Mouse (Mus musculus) embryonic facial prominence, embryonic 11.5 days (tissue): Measurements from ENCODE around the gene Ptpru. TPM values are rescaled to one million over a fixed set of nuclear protein-coding genes. Genes with fewer than 3 reads are reported as not detected.

Experiments
- ATAC-seq: fragments of 200-750 bp; cut with Nextera tagmentation; replicated peaks from 2 replicates; pipeline ENCODE4 v1.8.0; 2017; ENCODE audit warnings: low read depth; ENCODE audit not compliant: insufficient number of reproducible peaks, low FRiP score, low TSS enrichment
- DNase-seq: peaks from one replicate; pipeline ENCODE4 v3.0.0-alpha.2; 2015; ENCODE audit warnings: low spot score
- H3K27ac ChIP-seq: fragments of 300-500 bp; sonication (generic); replicated peaks from 2 replicates; pipeline ENCODE4 v1.5.1; 2014; ENCODE audit warnings: mild to moderate bottlenecking, low read depth, low read length, control low read depth
- H3K27me3 ChIP-seq: fragments of 300-500 bp; sonication (generic); 2 replicates; pipeline ENCODE4 v1.6.1; 2014; ENCODE audit warnings: mild to moderate bottlenecking, low read length, moderate library complexity, mixed read lengths; ENCODE audit not compliant: control insufficient read depth, insufficient read depth
- H3K36me3 ChIP-seq: fragments of 300-500 bp; sonication (generic); replicated peaks from 2 replicates; pipeline ENCODE4 v1.6.1; 2014; ENCODE audit warnings: low read depth, mild to moderate bottlenecking, low read length, moderate library complexity, mixed read lengths; ENCODE audit not compliant: control insufficient read depth, insufficient read depth
- H3K4me1 ChIP-seq: fragments of 300-500 bp; sonication (generic); 2 replicates; pipeline ENCODE4 v1.6.1; 2014; ENCODE audit warnings: low read length, mixed read lengths; ENCODE audit not compliant: control insufficient read depth, insufficient read depth
- H3K4me2 ChIP-seq: fragments of 300-500 bp; sonication (generic); 2 replicates; pipeline ENCODE4 v1.6.1; 2014; ENCODE audit warnings: low read depth, mild to moderate bottlenecking, control low read depth, low read length, moderate library complexity
- H3K4me3 ChIP-seq: fragments of 300-500 bp; sonication (generic); 2 replicates; pipeline ENCODE4 v1.5.1; 2014; ENCODE audit warnings: low read depth, low read length, control low read depth
- H3K9ac ChIP-seq: fragments of 300-500 bp; sonication (generic); replicated peaks from 2 replicates; pipeline ENCODE4 v1.6.1; 2014; ENCODE audit warnings: mild to moderate bottlenecking, control low read depth, low read length
- H3K9me3 ChIP-seq: fragments of 300-500 bp; sonication (generic); replicated peaks from 2 replicates; pipeline ENCODE4 v1.6.1; 2016; ENCODE audit warnings: mild to moderate bottlenecking, low read length, inconsistent platforms, mixed read lengths; ENCODE audit not compliant: control insufficient read depth
- WGBS: fragments of 180-500 bp; shearing (Covaris S2); extraction: QIAGEN DNeasy Blood & Tissue Kit; methylation state at CpG from one replicate; pipeline ENCODE4 v1.1.7; 2014; 5-methylcytosine and 5-hydroxymethylcytosine counted together
- polyA plus RNA-seq: library from polyadenylated mRNA; unstranded; fragments of >200 nt; fragmentation: Nextera tagmentation; extraction: Ambion mirVana; gene quantifications from 2 replicates; pipeline ENCODE4 v1.2.1, GENCODE M21; 2014

Gene Ptpru
- polyA plus RNA-seq, 1 experiment from 2014 or later: 17.2 TPM

DNA sequence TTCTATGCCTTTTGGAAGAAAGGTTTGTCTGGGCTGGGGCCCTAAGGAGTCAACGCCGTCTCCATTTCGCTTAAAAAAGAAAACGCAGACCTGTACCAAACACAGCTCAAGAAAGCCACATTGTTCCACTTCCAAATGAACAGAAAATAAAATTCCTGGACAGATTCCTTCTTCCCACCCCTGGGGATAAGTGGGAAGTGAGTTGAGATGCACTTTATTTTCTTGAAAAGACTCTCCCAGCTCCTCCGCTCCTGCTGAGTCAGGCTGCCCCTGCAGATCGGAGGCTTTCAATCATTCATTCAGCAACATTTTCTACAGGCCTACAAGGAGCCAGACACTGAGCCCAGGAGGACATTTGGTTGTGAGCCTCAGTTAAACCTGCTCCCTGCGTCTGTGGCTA lies 74.2 kb downstream of the Ptpru start:
- no peak overlapping the region for H3K4me3 ChIP-seq
- no peak overlapping the region for H3K27ac ChIP-seq
- H3K9ac ChIP-seq: no peak overlapping the region
- no peak for ATAC-seq
- H3K9me3 ChIP-seq: no peaks in the 10 kb centered on the region
- no peaks in the 10 kb centered on the region for H3K36me3 ChIP-seq
- DNase-seq: no peak
- no peaks in the 10 kb centered on the region for H3K27me3 ChIP-seq
- H3K4me2 ChIP-seq: no peak overlapping the region
- no peaks in the 10 kb centered on the region for H3K4me1 ChIP-seq
- 91% methylated on average over 7 of the region's 7 CpGs for WGBS

DNA sequence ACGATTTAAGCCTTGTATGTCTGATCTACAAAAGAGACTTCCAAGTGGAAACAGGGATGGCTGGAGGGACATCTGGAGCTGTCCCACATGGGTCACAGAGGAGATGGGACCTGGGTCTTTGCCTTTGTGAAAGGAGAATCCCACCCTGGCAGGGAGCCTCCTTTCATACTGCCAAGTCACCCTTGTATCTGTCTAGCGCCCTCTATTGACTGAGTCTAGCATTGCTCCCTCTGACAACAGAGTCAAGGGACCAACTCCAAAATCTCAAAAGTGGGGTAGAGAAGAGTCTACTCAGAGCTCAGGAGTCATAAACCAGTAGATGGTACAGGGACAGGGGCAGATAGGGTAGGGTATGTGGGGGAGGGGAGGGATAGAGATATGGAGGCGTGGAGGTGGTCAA lies 74.6 kb downstream of the Ptpru start:
- Histone ChIP-seq H3K27ac (no peak overlapping the region), H3K4me2 (no peak overlapping the region), H3K9me3 (no peaks in the 10 kb centered on the region), H3K36me3 (no peaks in the 10 kb centered on the region), H3K9ac (no peak overlapping the region), H3K4me3 (no peak overlapping the region), H3K4me1 (no peaks in the 10 kb centered on the region), H3K27me3 (no peaks in the 10 kb centered on the region)
- DNase-seq (no peak), ATAC-seq (no peak)
- WGBS: 65% methylated on average over 3 of the region's 3 CpGs

DNA sequence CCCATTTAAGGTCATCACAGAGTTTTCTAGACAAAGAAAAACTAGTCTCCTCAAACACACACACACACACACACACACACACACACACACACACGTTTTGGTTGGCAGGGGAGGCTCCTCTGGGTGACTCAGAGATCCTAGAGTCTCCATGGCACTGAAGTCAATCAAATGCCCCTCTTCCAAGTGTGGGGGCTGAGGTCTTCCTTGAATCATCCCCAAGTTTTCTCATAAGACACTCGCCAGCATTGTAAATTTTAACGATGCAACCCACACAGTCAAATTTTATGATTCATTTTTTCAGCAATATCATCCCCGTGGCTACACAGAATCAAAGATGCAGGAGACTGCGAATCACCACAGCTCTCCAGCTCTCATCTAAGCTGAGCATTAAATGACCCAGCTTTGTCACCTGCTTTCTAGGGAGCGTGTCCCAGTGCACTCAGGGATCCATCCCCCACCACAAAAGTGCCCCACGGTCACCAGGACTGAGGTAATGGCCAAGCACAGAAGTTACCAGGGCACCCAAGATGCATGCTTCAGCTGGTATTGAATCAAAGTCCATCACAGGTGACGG lies 75.8 kb downstream of the Ptpru start:
- Histone ChIP-seq H3K36me3 (no peaks in the 10 kb centered on the region), H3K4me2 (no peak overlapping the region), H3K4me3 (no peak overlapping the region), H3K4me1 (no peaks in the 10 kb centered on the region), H3K27me3 (no peaks in the 10 kb centered on the region), H3K27ac (no peak overlapping the region), H3K9me3 (no peaks in the 10 kb centered on the region), H3K9ac (no peak overlapping the region)
- ATAC-seq (no peak), DNase-seq (no peak)
- 82% methylated on average over 8 of the region's 8 CpGs for WGBS

DNA sequence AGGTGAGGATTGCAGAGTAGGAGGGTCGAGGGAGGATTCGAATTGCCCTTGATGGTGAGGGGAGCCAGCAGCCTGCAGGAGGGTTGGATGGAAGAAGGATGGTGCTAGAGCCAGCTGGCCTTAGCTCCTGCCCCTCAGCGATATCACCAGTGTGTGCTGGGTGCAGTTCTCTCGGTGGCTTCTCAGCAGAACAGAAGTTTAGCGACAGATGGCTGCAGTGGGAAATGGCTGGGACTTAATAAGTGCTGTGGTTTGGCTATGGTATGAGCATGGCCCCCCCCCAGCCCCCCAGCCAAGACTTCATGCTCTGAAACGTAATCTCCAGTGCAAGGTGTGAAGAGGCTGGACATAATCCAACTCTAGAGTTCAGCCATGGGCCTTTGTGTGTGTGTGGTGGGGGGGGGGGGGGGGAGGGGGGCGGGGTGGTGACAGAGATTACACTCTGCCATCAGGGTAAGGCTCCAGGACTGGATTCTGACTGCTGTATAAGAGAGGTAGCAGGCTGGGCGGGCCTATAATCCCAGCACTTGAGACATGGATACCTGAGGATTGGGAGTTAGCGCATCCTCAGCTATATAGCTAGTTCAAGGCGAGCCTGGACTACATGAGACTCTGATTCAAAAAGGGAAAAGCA lies 85.8 kb downstream of the Ptpru start:
- H3K4me3 ChIP-seq: no peak overlapping the region
- no peaks in the 10 kb centered on the region for H3K36me3 ChIP-seq
- DNase-seq (no peak), ATAC-seq (no peak)
- H3K9me3 ChIP-seq: no peaks in the 10 kb centered on the region
- no peak overlapping the region for H3K9ac ChIP-seq
- H3K27me3 ChIP-seq: no peaks in the 10 kb centered on the region
- WGBS: 70% methylated on average over 9 of the region's 10 CpGs
- H3K27ac ChIP-seq: no peak overlapping the region
- no peaks in the 10 kb centered on the region for H3K4me1 ChIP-seq
- no peak overlapping the region for H3K4me2 ChIP-seq

DNA sequence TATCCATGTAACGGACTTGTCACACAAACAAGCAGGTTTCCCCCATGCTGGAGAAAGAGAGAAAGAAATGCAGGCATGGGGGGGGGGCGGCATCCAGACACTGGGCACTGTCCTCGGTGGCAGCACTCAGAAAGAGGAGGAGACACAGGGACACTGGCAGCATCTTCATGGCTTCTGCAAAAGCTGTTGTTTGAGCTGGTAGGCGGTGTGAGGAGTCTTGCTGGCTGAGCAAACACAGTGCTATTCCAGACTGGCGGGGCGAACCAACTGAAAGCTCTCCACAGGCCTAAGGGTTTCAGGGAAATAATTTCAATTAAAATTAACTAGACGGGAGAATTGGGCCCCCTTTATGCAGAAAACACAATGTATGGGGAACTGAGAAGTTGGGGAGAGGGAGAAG lies 86.5 kb downstream of the Ptpru start:
- Histone ChIP-seq H3K27me3 (no peaks in the 10 kb centered on the region), H3K4me1 (no peaks in the 10 kb centered on the region), H3K9ac (no peak overlapping the region), H3K4me2 (no peak overlapping the region), H3K4me3 (no peak overlapping the region), H3K36me3 (no peaks in the 10 kb centered on the region), H3K9me3 (no peaks in the 10 kb centered on the region), H3K27ac (no peak overlapping the region)
- DNase-seq: no peak
- WGBS: 70% methylated on average over 7 of the region's 7 CpGs
- ATAC-seq: no peak

DNA sequence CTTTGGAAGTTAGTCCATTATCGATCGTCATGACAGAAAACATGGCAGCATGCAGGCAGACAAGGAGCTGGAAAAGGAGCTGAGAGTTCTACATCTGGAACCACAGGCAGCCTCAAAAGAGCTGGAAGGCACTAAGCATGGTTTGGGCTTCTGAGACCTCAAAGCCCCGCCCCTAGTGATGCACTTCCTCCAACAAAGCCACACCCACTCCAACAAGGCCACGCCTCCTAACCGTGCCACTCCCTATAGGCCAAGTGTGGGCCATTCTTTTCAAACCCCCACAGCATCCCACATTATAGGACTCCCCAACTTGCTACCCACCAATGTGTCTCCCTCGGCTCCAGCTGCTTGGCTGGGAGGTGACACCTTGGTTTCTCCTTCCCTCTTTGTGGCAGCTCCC lies 88.3 kb downstream of the Ptpru start:
- Histone ChIP-seq H3K9me3 (no peaks in the 10 kb centered on the region), H3K9ac (no peak overlapping the region), H3K4me2 (no peak overlapping the region), H3K36me3 (no peaks in the 10 kb centered on the region), H3K27me3 (no peaks in the 10 kb centered on the region), H3K4me3 (no peak overlapping the region), H3K4me1 (no peaks in the 10 kb centered on the region), H3K27ac (no peak overlapping the region)
- ATAC-seq (no peak), DNase-seq (no peak)
- WGBS: 82% methylated on average over 6 of the region's 6 CpGs

DNA sequence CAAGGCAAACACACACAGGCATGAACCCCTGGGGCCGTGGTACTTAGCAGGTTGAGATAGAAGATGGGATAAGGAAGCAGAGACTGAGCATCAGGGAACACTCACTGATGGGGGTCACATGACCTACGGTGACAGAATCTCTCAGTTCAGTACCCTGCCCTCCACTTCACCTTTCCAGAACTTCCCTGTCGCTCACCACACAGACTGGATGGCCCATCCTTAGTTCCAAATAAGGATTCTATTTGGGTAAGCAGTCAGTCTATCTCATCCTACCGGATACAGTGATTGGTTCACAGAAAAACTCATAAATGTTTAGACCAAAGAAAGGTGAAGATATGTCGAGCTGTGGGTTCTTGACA lies 93.4 kb downstream of the Ptpru start:
- Histone ChIP-seq H3K4me2 (no peak overlapping the region), H3K4me3 (no peak overlapping the region), H3K36me3 (no peaks in the 10 kb centered on the region), H3K9ac (no peak overlapping the region), H3K4me1 (no peaks in the 10 kb centered on the region; the same call in 1 of the 2 replicates), H3K27ac (no peak overlapping the region), H3K9me3 (no peaks in the 10 kb centered on the region), H3K27me3 (no peaks in the 10 kb centered on the region)
- DNase-seq: no peak
- no peak for ATAC-seq
- WGBS: 75% methylated on average over 5 of the region's 5 CpGs

DNA sequence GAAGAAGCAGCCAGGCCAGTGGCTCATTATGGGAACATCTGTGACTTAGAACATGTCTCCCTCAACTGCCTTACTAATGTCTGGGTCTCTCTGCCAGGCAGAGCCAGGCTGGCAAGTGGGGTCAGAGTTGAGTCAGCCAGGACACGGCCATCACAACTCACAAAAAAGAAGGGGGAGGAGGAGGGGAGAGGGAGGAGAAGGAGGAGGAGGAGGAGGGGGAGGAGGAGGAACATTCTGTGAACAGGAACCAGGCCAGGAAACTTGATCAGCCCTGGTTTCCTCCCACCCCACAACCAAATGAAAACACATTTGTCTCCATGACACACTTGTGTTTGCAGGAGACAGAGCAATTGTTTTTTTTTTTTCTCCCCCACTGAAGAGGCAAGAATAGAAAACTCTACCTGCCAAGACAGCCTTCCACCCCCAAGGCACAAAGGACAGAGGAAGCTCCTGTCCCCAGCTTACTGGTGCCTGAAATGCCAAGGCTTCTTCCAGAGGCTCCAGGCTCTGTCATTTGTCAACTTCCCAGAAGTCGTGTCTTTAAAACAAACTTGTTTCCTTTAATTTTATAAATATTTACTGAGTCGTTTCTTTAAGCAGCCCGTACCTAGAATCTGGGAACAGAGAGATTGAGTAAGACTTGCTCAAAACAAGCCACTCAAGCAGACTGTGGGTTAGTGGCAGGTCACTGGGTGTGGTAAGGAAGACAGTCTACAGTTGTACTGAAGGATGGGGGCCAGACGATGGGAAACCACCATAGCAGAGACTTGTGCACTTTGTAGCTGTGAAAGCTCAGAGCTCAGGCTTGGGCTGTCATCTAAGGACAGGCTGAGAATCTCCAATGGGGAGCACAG lies 94.0 kb downstream of the Ptpru start:
- no peaks in the 10 kb centered on the region for H3K9me3 ChIP-seq
- no peak overlapping the region for H3K4me3 ChIP-seq
- H3K36me3 ChIP-seq: no peaks in the 10 kb centered on the region
- DNase-seq (peak; percentile 50), ATAC-seq (no peak)
- H3K4me1 ChIP-seq: no peaks in the 10 kb centered on the region; the same call in 1 of the 2 replicates
- WGBS: 35% methylated on average over 5 of the region's 5 CpGs
- no peaks in the 10 kb centered on the region for H3K27me3 ChIP-seq
- no peak overlapping the region for H3K27ac ChIP-seq
- H3K9ac ChIP-seq: no peak overlapping the region
- no peak overlapping the region for H3K4me2 ChIP-seq
